Mouse (Mus musculus) myocyte (in vitro differentiated cells): ENCODE measurements around the gene Swap70.

Experiments
- E2F4 ChIP-seq: IDR thresholded peaks from one replicate; pipeline ENCODE4 v1.6.1; 2011; ENCODE audit warnings: mild to moderate bottlenecking, control low read depth, moderate library complexity; ENCODE audit not compliant: insufficient read depth
- MAX ChIP-seq: IDR thresholded peaks from one replicate; pipeline ENCODE4 v1.6.1; 2011; ENCODE audit warnings: low read depth, mild to moderate bottlenecking, control low read depth
- MYOD1 ChIP-seq, 3 experiments: IDR thresholded peaks; one replicate each; pipeline ENCODE4 v1.6.1; 2011; ENCODE audit warnings: control low read depth in 2 of 3, low read depth in 2 of 3, mild to moderate bottlenecking in 2 of 3, moderate library complexity in 1 of 3; ENCODE audit not compliant: insufficient read length in 2 of 3, control insufficient read depth in 1 of 3
- POLR2A ChIP-seq: IDR thresholded peaks from one replicate; pipeline ENCODE4 v1.6.1; 2011; ENCODE audit warnings: low read depth, mild to moderate bottlenecking, control low read depth, moderate library complexity; ENCODE audit not compliant: insufficient read length
- TCF12 ChIP-seq: IDR thresholded peaks from one replicate; pipeline ENCODE4 v1.6.1; 2011; ENCODE audit warnings: mild to moderate bottlenecking, control low read depth; ENCODE audit not compliant: poor library complexity, insufficient read depth, severe bottlenecking

DNA sequence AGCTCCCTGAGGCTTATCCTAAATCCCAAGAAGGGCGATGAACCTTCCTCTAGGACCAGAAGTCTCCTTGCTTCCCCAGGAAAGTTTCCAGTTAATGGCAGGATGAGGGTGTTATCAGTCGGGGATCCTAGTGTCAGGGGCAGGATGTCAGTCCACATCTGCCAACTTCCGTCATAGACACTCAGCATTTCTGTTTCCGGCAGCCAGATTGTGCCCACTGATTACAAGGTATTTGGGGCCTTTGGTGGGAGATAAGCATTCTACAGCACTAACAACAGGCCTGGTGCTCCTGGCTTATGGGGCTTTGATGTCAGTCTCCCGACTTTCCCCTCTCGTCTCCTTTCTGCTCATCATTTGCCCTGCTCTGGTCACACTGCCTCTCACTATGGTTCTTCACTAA is 12.1 kb upstream of the Swap70 start:
- TF ChIP-seq TCF12, result no peak
- TF ChIP-seq MAX, result no peak
- TF ChIP-seq E2F4, result no peak
- TF ChIP-seq POLR2A, result no peak
- no peak for TF ChIP-seq MYOD1 (IDR thresholded peaks at IDR 0.05; ENCODE audit: control insufficient read depth in 1 of 3, insufficient read length in 2 of 3, low read depth in 2 of 3)
